Mouse (Mus musculus): ENCODE results near the gene Obscn.
"Not testable (repeated sequence)": the region's sequence is repeated elsewhere in the genome, so short reads cannot be mapped to it uniquely, and the experiment has no call there.

The Obscn gene

DNA sequence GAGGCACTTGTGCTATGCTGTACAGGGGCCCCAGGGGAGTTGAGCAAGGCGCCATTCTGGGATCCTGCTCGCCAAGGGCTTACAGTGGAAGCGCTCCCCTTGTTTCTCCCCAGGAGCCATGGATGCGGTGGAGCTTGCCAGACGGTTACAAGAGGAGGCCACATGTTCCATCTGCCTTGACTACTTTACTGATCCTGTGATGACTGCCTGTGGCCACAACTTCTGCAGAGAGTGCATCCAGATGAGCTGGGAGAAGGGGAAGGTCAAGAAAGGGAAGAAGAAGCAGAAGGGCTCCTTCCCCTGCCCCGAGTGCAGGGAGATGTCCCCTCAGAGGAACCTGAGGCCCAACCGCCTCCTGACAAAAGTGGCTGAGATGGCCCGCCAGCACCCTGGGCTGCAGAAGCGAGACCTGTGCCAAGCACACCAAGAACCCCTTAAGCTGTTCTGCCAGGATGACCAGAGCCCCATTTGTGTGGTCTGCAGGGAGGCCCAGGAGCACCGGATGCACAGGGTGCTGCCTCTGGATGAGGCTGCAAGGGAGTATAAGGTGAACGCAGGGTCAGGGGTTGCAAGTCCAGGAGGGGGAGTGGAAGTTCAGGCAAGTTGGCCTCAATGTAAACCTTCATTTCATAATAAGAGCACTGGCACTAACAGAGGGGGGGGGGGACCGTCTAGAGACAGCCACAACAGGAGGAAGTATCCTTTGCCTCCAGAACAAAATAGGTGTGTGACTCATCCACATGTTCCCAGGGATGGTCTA, 171.0 kb downstream of the Obscn start:
- DNase-seq (ENCODE audit: extremely low spot score, low read depth, low spot score) = no peak

DNA sequence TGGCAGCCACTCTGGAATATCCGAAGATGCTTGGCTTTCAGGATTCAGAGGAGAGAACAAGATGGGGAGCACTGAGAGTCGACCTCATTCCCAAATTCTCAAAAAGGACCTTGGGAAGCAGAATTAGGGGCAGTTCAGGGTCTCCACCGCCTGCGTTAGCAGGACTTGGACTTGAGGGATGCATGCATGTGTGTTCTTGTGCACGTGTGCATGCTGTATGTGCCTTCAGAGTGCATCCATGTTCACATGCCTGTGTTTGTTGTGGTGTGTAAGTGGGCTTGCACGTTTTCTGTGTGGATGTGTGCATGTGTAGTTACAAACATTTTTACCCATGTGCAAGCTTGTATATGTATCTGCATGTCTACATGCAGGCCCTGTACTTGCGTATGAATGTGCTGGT, 172.0 kb downstream of the Obscn start:
- no peak for DNase-seq (ENCODE audit: extremely low spot score, low read depth, low spot score)

DNA sequence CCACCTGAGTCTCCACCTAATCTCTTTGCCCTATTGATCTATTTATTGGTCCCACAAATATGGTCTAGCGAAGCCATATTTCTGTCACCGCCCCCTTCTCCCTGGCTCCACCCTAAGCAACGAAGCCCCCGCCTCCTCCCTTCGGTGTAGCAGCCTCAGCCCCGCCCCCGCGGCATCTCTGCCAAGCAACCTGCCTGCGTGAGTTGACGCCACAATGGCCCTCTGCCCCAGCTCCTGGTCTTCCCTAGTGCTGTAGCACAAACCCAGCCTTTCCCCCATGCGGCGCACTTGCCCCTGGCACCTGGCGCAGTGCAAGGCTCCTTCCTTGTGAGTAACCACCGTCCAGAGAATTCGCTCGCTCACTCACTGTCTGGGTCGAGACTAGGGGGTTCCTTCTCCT, 172.7 kb downstream of the Obscn start:
- DNase-seq (ENCODE audit: extremely low spot score, low read depth, low spot score) = no peak

DNA sequence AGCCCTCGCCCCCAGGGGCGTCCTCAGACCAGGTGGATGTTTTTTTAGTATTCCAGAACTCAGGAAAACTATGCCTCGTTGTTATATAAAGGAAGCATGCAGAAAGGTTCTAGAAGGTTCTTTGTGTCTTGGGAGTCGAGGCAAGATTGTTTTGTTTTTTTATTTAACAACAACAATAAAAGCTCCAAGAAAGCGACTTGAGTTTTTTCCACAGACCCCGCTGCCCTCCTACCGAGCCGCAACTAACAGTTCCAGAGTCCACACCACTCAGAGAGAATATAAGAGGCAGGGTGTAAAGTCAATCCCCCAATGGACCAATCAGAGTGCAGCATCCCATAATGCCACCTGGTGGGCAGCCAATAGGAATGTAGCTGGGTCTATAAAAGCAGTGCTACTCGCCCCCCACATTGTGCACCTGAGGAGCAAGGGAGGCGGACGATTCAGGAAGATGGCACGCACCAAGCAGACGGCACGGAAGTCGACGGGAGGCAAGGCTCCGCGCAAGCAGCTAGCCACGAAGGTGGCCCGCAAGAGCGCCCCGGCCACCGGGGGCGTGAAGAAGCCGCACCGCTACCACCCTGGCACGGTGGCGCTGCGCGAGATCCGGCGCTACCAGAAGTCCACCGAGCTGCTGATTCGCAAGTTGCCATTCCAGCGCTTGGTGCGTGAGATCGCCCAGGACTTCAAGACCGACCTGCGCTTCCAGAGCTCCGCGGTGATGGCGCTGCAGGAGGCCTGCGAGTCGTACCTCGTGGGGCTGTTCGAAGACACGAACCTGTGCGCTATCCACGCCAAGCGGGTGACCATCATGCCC, 174.6 kb downstream of the Obscn start:
- no peak for DNase-seq (ENCODE audit: extremely low spot score, low read depth, low spot score)

DNA sequence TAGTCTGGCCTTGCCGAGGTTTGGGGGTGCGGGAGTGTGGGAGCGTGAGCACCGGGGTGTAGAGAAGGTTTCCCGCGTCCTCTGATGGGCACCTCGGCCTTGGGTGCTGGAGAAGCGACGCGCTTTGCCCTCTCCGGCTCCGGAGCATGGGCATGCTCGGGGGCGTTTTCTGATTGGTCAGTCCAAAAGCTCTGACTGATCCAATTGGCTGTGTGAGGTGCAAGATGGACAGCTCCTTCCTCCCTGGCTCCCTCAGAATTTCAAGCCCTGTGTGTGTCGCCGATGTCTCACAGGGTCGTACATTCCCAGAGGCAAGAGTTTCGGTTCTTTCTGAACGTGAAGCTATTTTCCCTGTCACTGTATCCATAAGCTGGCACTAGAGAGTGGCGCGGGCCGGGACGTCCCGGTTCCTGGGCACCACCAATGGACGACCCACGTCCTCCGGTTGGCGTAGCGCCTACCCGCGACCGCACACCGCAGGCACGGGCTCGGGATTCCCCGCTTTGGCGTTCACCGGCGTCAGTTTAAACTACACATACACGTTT, 176.2 kb downstream of the Obscn start:
- no peak for DNase-seq (ENCODE audit: extremely low spot score, low read depth, low spot score)

DNA sequence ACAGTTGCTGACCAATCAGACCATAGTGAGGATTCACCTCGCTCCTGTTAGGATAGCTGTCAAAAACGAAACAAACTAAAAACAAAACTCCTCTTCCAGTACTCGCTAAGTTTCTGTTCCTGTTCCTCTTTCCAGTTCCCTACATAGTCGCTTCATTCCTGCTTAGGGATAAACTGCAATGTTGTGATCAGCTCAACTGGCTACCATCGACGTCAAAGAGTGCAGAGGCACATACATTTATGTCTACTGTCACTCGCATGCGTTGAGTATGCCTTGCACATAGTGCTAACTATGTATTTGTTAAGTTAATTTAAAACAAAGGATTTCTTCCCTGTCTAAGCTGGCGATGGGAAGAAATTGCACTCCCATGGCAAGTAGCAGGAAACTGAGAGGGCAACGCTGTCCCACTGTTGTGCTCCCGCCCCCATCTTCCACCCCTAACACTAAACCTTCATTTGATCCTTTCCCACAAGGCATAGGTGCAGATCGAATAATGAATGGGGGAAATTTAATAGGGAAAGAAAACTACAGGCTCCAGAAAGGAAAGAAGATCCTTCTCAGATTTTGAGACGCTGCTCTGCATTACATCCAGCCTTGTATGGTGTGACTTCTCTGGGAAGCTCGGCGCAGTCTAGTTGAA, 176.9 kb downstream of the Obscn start:
- no peak for DNase-seq (ENCODE audit: extremely low spot score, low read depth, low spot score)

DNA sequence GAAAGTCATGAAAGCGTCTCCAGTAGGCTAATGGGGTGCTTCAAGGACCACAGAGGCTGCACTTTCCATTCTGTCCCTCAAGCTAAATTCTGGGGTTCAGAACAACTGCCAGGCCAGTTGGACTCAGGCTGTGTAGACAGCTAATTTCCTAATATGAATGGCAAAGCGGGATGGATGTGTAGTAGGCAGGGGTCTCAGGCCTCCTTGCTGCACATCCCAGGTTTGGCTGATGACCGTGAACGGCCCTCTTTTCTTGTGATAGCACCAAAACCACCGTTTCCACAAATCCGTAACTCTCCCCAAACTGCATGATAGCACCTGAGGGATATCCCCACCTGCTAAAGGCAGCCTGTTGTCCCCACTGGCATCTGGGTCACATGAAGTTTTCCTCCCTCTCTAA, 177.7 kb downstream of the Obscn start:
- DNase-seq (ENCODE audit: extremely low spot score, low read depth, low spot score) = no peak

DNA sequence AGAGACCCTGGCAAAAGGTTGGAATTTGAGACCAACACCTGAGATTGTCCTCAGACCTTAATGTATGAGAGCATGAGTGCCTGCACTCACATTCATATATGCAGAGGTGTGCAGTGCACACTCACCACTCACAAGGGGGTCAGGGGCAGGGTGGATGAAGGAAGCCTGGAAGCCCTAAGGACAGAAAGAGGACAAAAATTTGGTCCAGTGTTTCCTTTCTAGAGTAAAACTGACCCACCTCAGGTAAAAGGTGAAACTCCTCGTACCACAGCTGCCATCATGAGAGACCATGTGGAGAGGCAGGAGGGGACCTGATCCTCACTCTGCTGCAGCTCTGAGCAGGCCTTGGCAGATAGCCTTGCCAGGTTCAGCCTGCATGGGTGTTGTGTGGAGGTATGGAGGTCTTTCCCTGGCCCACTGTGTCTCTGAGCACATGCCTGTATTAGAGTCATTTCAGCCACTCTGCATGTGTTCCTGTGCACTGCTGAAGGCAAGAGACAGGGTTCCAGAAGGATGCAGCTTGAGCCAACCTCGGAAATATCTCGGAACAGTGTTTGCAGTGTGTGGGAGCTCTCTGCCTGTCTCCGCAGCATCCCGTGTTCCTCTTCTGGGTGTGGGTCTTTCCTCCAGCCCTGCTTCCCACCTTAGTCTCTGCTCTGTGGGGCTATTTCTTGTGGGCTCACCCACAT, 178.8 kb downstream of the Obscn start:
- DNase-seq (ENCODE audit: extremely low spot score, low read depth, low spot score) = no peak

DNA sequence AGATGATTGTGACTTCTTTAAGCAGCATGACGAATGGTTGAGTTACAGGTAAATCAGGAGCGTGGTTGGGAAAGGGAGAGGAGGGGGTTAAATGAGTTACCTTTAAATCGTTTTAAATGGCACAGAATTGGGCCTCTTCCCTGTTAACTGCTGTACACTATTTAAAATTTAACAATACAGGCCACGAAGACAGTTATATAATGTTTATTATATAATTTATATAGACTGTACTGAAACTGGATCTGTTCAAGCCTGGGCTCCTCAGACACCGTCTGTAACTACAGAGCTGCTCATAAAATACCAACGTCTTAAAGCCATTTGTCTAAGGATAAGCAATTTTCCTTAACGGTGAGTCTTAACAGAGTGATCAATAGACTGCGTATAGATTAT, 180.3 kb downstream of the Obscn start:
- DNase-seq (ENCODE audit: extremely low spot score, low read depth, low spot score) = no peak

DNA sequence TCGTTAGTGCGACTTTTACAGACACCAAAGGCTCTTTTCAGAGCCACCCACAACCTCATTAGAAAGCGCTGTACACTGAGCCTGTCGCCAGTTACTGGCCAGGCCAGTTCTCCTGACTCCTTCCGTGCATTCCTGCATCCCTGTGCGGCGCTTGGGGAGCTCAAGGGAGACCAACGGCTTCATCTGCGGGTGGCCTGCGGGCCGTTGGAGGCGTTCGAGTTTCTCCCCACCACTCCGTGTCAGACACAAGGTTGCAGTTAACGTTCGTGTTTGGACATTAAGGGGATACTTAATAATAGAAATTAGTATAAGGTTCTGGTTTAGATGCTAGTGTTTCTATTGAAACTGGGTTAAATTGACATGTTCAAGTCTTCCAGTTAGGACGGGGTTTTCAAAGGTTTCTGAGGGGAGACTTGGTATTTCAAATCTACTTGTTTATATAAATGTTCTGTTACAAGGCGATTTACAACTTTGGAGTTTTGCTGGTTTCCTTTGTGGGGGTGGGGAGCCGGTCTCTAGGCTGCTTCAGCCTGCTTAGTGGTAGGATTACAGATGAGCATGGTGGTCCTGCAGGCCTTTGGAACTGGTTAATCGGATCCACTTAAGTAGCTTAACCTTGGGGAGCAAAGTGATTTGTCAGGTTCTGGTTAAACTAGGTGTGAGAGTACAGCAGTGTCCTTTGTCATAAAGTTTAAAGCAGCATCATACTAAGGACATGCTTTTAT, 180.9 kb downstream of the Obscn start:
- DNase-seq (ENCODE audit: extremely low spot score, low read depth, low spot score) = no peak

DNA sequence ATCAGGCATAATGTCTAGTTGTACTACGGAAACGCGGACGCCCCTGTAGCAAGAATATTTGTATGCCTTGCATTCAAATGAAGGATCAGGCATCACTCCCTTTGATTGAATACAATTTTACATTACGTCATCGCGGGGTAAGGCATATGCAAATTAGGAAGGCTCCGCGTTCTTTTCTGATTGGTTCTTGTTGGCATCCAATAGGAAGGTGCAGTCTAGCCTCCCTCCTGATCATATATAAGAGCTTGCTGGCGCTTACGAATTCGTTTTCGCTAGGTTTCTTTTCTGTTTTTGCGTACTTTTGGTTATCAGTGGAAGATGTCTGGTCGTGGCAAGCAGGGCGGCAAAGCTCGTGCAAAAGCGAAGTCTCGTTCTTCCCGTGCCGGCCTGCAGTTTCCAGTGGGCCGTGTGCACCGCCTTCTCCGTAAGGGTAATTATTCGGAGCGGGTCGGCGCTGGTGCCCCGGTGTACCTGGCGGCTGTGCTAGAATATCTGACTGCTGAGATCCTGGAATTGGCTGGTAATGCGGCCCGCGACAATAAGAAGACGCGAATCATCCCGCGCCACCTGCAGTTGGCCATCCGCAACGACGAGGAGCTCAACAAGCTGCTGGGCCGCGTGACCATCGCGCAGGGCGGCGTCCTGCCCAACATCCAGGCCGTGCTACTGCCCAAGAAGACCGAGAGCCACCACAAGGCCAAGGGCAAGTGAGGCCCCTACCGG, 181.6 kb downstream of the Obscn start, which contains the start of the genes Hist3h2a and Trim17:
TSS of gene Hist3h2a (plus strand) at position 266 of the 723 bp plus-strand sequence.
TSS of gene Trim17 (plus strand) at position 266 of the 723 bp plus-strand sequence.
- DNase-seq (ENCODE audit: extremely low spot score, low read depth, low spot score) = peak; percentile 93

DNA sequence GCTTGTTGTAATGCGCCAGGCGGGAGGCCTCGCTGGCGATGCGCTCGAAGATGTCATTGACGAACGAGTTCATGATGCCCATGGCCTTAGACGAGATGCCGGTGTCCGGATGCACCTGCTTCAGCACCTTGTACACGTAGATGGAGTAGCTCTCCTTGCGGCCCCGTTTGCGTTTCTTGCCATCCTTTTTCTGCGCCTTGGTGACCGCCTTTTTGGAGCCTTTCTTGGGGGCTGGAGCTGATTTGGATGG, 182.1 kb downstream of the Obscn start:
- DNase-seq (ENCODE audit: extremely low spot score, low read depth, low spot score) = not testable (repeated sequence)

DNA sequence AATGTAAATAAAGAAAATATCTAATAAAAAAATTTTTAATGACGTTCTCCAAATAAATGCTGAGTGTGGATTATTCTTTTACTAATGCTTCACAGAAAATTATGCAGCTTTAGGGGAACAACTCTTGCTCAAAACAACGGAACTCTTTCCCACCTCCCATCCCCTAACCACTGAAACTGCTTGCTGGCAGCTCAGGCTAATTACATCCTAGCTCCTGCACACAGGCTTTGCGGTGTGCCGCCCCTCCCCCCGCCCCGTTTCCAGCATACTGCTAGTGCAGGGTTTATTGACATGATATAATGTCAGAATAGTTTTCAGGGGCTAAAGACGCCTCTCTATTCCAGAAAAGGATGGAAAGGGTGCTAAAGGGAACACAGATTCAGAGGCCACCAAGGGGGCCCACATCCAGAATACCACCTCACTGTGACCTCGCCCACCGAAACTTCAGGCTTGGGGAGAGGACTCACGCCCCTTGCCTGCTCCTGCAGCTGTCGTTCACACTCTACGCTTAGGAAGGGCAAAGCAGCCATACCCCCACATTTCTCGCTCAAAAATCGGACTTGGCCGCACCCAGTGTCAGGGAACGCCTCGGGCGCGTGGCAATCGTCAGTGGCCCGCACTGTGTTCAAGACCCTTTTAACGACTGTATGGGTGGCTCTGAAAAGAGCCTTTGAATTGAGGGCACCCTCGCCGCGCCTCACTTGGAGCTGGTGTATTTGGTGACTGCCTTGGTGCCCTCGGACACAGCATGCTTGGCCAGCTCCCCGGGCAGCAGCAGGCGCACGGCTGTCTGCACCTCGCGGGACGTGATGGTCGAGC, 182.6 kb downstream of the Obscn start:
- no peak for DNase-seq (ENCODE audit: extremely low spot score, low read depth, low spot score)

DNA sequence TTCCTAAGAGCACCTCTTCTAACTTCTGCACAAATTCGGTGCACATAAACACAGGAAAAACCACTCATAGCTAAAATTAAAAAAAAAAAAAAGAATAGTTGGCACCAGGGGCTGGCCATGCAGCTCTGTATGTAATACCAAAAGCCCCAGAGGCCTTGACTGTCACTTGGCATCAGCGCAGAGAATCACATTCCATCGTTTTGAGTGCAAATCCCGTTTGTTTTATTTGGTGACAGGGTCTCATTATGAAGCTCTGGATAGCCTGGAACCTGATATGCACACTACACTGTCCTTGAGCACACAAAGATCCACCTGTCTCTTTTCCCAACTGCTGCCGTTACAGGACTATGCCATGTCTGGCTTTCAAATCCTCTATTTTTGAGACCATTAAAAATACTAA, 185.0 kb downstream of the Obscn start:
- DNase-seq (ENCODE audit: extremely low spot score, low read depth, low spot score) = no peak

DNA sequence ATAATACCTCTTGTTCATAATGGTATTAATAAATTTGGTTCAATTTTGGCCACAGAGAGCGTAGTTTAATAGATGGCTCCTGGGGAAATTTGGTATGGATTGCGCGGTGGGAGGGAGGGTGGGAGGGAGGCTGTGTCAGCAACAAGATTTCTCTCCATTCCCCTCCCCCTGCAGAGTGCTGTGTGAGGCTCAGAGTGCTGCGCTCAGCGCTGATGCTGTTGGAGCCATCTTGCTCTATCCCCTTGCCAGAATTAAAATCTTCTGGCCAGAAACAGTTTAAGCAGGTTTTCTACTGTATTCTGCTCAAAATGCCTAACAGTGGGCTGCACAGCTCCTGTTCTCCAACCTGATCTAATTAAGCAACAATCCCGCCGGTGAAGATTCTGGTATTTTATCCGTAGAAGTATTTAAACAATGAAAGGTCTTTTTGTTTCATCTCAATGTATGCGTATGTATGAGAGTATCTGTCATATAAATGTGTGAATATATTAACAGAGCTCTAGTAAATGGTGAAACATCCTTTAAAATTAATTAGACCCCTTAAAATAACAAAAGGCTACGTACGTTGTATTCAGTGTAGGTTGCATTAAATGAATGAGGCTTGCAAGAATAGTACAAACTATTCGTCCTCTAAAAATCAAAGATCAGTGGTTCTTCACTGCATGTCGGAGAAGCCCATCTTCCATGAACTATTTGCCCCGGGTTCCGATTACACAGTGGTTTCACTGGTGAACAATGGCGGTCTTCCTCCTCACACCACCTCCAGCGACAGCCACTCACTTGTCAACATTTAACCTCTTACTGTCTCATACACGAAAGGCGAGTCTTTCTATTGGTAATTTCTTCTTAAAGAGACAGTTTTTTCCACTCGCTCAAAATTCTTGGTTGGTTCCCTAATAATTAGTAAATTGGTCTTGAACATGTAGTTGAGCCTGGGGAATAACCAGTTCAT, 186.4 kb downstream of the Obscn start:
- no peak for DNase-seq (ENCODE audit: extremely low spot score, low read depth, low spot score)

DNA sequence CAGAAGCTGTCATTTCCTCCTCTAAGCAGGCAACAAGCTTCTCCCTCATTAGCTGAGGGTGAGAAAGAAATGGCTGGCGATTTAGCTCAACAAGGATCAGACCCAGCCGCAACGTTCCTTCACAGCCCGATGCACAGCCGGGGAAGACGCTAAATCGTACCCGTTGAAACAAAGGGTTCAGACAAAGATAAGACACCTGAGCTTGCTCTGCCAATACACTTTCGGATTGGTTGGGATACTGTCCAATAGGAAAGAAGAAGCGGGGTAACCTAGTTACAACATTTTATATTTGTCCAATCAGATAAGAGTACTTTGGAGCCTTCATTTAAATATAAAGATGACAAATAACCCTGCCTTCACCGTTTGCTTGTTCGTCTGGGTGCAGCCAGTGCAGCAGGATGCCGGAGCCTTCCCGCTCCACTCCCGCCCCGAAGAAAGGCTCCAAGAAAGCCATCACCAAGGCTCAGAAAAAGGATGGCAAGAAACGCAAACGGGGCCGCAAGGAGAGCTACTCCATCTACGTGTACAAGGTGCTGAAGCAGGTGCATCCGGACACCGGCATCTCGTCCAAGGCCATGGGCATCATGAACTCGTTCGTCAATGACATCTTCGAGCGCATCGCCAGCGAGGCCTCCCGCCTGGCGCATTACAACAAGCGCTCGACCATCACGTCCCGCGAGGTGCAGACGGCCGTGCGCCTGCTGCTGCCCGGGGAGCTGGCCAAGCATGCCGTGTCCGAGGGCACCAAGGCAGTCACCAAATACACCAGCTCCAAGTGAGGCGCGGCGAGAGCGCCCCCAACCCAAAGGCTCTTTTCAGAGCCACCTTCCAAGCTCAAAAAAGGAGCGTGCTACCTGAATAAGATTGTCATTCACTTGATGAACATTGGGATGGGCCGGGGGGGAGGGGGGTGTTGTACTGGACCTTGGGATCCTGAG, 187.4 kb downstream of the Obscn start, which contains the start of gene Hist3h2ba:
TSS of gene Hist3h2ba (plus strand) at position 379 of the 938 bp plus-strand sequence.
- no peak for DNase-seq (ENCODE audit: extremely low spot score, low read depth, low spot score)
